Mouse (Mus musculus) heart, adult 2 months (tissue): ENCODE results near the gene Spata31d1b. TPM values are rescaled to one million over a fixed set of nuclear protein-coding genes. Genes with fewer than 3 reads are reported as not detected.
A peak's percentile ranks its signal among the peaks of the same experiment; 100 is the strongest.

Experiments
- DNase-seq, 2 experiments: peaks; one replicate each; pipeline ENCODE4 v3.0.0; 2021
- H3K27ac ChIP-seq: fragments of 200-600 bp; 2 replicates; pipeline ENCODE4 v1.8.1; 2022
- H3K27me3 ChIP-seq: fragments of 200-500 bp; 2 replicates; pipeline ENCODE4 v1.6.1; 2012; ENCODE audit warnings: mild to moderate bottlenecking, low read length, inconsistent platforms, mixed read lengths; ENCODE audit not compliant: control insufficient read depth, insufficient read depth
- H3K36me3 ChIP-seq: fragments of 200-500 bp; 2 replicates; pipeline ENCODE4 v1.6.1; 2012; ENCODE audit warnings: low read length, inconsistent platforms; ENCODE audit not compliant: control insufficient read depth, insufficient read depth
- H3K4me1 ChIP-seq: fragments of 200-500 bp; 2 replicates; pipeline ENCODE4 v1.6.1; 2011; ENCODE audit warnings: low read length; ENCODE audit not compliant: control insufficient read depth, insufficient read depth
- H3K4me3 ChIP-seq: fragments of 200-600 bp; 2 replicates; pipeline ENCODE4 v1.8.1; 2022
- H3K79me2 ChIP-seq: fragments of 200-500 bp; replicated peaks from 2 replicates; pipeline ENCODE4 v1.6.1; 2012; ENCODE audit warnings: mild to moderate bottlenecking, inconsistent platforms, low read length, moderate library complexity, mixed read lengths; ENCODE audit not compliant: control insufficient read depth, insufficient read depth
- H3K9ac ChIP-seq: fragments of 200-500 bp; 2 replicates; pipeline ENCODE4 v1.6.1; 2012; ENCODE audit warnings: low read depth, mild to moderate bottlenecking, control low read depth, inconsistent platforms, low read length, mixed read lengths
- CTCF ChIP-seq: fragments of 200-600 bp; IDR thresholded peaks from 2 replicates; pipeline ENCODE4 v1.8.1; 2022; ENCODE audit warnings: antibody characterized with exemption, mild to moderate bottlenecking, moderate library complexity
- EP300 ChIP-seq: fragments of 200-500 bp; IDR thresholded peaks from 2 replicates; pipeline ENCODE4 v1.6.1; 2011; ENCODE audit warnings: low read depth, low read length, control low read depth; ENCODE audit not compliant: insufficient read depth
- POLR2A ChIP-seq: fragments of 200-500 bp; IDR thresholded peaks from 2 replicates; pipeline ENCODE4 v1.6.1; 2011; ENCODE audit warnings: mild to moderate bottlenecking, low read depth, low read length, control low read depth; ENCODE audit not compliant: insufficient read depth
- WGBS: fragments of 180-500 bp; shearing (Covaris S2); methylation state at CpG from one replicate; pipeline ENCODE4 v1.1.7; 2018; 5-methylcytosine and 5-hydroxymethylcytosine counted together
- intact Hi-C: fragments of 180-260 bp; cut with DNase I; formaldehyde crosslinking; loops from one replicate; pipeline ENCODE4 v1.15.1; 2025
- polyA plus RNA-seq: library from polyadenylated mRNA; depleted of rRNA; stranded (reverse); fragments of >200 nt; gene quantifications from 2 replicates; pipeline ENCODE4 v1.2.3, GENCODE M21; 2012
- total RNA-seq, 2 experiments: library from RNA; stranded (reverse); gene quantifications; 2 replicates each; pipeline ENCODE4 v1.2.3; 2021

Spata31d1b gene
- total and polyA plus RNA-seq, 3 experiments, result 0.04 TPM; not detected in 2

DNA sequence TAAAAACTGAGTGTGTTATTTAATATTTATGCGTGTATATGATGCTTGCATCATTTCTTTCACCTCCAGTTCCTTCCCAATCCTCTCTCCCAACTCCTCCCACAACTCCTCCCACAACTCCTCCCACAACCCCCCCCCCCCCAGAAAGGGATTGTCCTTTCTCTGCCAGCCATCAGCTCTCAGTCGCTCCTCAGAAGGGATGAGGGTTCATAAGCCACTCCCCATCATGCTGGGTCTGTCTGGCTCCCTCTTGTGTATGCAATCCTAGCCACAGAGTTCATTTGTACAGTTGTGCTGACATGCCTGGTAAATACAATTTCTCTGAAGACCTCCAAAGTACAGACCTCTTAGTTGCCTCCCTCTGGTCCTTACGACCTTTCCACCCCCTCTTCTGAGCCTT, 23.1 kb downstream of the Spata31d1b start:
- Histone ChIP-seq H3K27me3 (no peaks in the 10 kb centered on the region), H3K27ac (no peak overlapping the region), H3K4me3 (no peak overlapping the region), H3K36me3 (no peaks in the 10 kb centered on the region), H3K9ac (no peak overlapping the region), H3K4me1 (no peaks in the 10 kb centered on the region), H3K79me2 (no peaks in the 10 kb centered on the region)
- TF ChIP-seq EP300 (no peak), POLR2A (no peak), CTCF (no peak)
- intact Hi-C loops, result no loop called here
- 28% methylated on average over 3 of the region's 3 CpGs for WGBS
- no peak for DNase-seq

GRCm38 (mm10) chr13:59738455-59738854, 26.4 kb downstream of the Spata31d1b start:
- DNase-seq, result no peak
- no peak for TF ChIP-seq EP300
- TF ChIP-seq POLR2A, result no peak
- no peak for TF ChIP-seq CTCF
- Histone ChIP-seq H3K27ac (no peak overlapping the region), H3K27me3 (no peaks in the 10 kb centered on the region), H3K4me3 (no peak overlapping the region), H3K36me3 (no peaks in the 10 kb centered on the region), H3K79me2 (no peaks in the 10 kb centered on the region), H3K4me1 (no peaks in the 10 kb centered on the region), H3K9ac (no peak overlapping the region)
- intact Hi-C loops, result no loop called here
- WGBS, result 82% methylated on average over 2 of the region's 2 CpGs

GRCm38 (mm10) chr13:59739397-59739796, 27.3 kb downstream of the Spata31d1b start:
- no peaks in the 10 kb centered on the region for H3K36me3 ChIP-seq
- intact Hi-C loops, result no loop called here
- H3K79me2 ChIP-seq, result no peaks in the 10 kb centered on the region
- no peaks in the 10 kb centered on the region for H3K4me1 ChIP-seq
- H3K4me3 ChIP-seq, result no peak overlapping the region
- no peak overlapping the region for H3K27ac ChIP-seq
- H3K27me3 ChIP-seq, result no peaks in the 10 kb centered on the region
- no peak for TF ChIP-seq EP300
- TF ChIP-seq CTCF, result no peak
- no peak for TF ChIP-seq POLR2A
- no peak for DNase-seq
- 95% methylated on average over 4 of the region's 4 CpGs for WGBS
- H3K9ac ChIP-seq, result no peak overlapping the region

DNA sequence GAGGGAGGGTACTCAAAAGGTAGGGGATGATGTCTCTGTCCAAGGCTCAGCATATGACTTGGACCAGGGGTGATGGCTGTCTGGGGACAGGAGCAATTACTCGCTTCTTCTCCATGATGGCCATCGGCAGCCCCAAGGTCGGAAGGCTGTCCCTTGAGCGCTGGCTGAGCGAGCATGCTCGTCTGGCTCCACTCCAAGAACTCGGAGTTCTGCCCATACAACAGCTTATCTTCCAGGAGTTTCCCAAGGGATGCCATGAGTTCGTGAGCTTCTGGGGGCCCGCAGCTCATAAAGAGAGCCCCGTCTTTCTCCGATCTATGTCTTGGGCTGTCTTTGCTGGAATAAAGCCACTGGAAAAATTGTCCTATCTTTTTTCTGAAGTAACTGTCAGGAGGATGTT, 29.0 kb downstream of the Spata31d1b start:
- Histone ChIP-seq H3K27me3 (no peaks in the 10 kb centered on the region), H3K4me1 (no peaks in the 10 kb centered on the region), H3K27ac (no peak overlapping the region), H3K36me3 (no peaks in the 10 kb centered on the region), H3K9ac (no peak overlapping the region), H3K79me2 (no peaks in the 10 kb centered on the region), H3K4me3 (no peak overlapping the region)
- peak; percentile 54 to 66 for DNase-seq
- WGBS, result 15% methylated on average over 11 of the region's 11 CpGs
- intact Hi-C loops, result no loop called here
- TF ChIP-seq POLR2A (no peak), EP300 (no peak), CTCF (no peak)

DNA sequence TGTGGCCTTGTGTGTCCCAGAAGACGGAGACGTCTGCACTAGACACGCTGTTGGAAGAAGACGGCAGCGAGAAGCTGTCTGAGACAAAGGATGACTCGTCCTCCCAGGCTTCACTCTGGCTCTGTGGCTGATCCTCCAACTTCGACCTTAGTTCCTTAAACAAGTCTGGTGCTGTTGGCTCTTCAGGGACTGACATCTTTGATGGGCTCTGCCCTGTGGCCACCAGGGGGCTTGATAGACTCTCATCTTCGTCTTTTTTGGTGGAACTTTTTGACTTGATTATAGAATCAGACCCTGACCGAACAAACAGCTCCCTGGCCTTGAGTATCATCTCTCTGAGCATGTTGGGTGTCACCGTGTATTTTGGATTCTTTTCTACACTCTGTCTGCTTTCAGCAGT, 29.6 kb downstream of the Spata31d1b start:
- H3K36me3 ChIP-seq, result no peaks in the 10 kb centered on the region
- no peaks in the 10 kb centered on the region for H3K79me2 ChIP-seq
- H3K27ac ChIP-seq, result no peak overlapping the region
- intact Hi-C loops, result no loop called here
- 61% methylated on average over 10 of the region's 10 CpGs for whole genome bisulfite sequencing
- no peaks in the 10 kb centered on the region for H3K27me3 ChIP-seq
- DNase-seq, result peak in 1 of 2 experiments; percentile 28
- no peak for TF ChIP-seq POLR2A
- peak; percentile 57 for TF ChIP-seq CTCF
- TF ChIP-seq EP300, result no peak
- H3K4me1 ChIP-seq, result no peaks in the 10 kb centered on the region
- H3K4me3 ChIP-seq, result no peak overlapping the region
- H3K9ac ChIP-seq, result no peak overlapping the region

DNA sequence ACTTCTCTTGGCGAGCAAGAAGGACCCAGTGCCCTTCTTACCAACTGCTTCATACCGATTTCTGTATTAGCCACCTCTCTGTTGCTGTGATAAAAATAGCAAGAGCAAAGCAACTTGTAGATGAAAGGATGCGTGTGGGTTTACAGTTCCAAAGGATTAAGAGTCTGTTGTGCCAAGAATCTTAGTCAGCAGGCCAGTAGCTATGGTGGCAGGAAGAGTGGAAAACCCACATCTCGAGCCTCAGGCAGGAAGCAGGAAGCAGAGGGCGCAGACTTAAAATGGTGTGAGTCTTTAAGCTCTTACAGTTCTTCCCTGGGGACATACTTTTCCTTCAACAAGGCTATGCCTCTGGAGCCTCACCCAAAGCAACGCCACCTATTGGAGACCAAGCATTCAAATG, 33.4 kb downstream of the Spata31d1b start:
- Histone ChIP-seq H3K79me2 (no peaks in the 10 kb centered on the region), H3K4me1 (no peaks in the 10 kb centered on the region)
- TF ChIP-seq CTCF, result no peak
- no peak for TF ChIP-seq POLR2A
- no peak for TF ChIP-seq EP300

More for the DNA sequence above, 33.4 kb downstream of the Spata31d1b start:
- WGBS, result 53% methylated on average over 6 of the region's 6 CpGs
- Histone ChIP-seq H3K9ac (no peak overlapping the region), H3K4me3 (no peak overlapping the region), H3K27ac (no peak overlapping the region), H3K27me3 (no peaks in the 10 kb centered on the region), H3K36me3 (no peaks in the 10 kb centered on the region)
- no peak for DNase-seq
- intact Hi-C loops, result no loop called here
